Mouse (Mus musculus): ENCODE data around the gene Slco3a1.

- TF ChIP-seq CTCF (conservative IDR thresholded peaks at IDR 0.05; ENCODE audit: low read length) (no peak), POU5F1 (IDR thresholded peaks at IDR 0.05; ENCODE audit: borderline replicate concordance, low read length) (no peak), NANOG (IDR thresholded peaks at IDR 0.05; ENCODE audit: borderline replicate concordance, low read length) (no peak)
Measured at GRCm38 (mm10) chr7:74536186-74536585, 18.4 kb downstream of the Slco3a1 start.

Measured in E14TG2a.4 (cell line).